Mouse (Mus musculus) adrenal gland, adult 8-10 months (tissue): ENCODE results near the gene Ncam2. TPM values are rescaled to one million over a fixed set of nuclear protein-coding genes. Genes with fewer than 3 reads are reported as not detected.

Experiments used
- DNase-seq: peaks from one replicate; pipeline ENCODE4 v3.0.0; 2022
- total RNA-seq, 4 experiments: library from RNA; stranded (reverse); gene quantifications; 2 replicates each; pipeline ENCODE4 v1.2.4; 2022

Gene Ncam2
- total RNA-seq, result 1 to 10 TPM in 3 of 4 experiments, under 1 TPM in 1; 0.70 to 1.5 (median 1.2) TPM

DNA sequence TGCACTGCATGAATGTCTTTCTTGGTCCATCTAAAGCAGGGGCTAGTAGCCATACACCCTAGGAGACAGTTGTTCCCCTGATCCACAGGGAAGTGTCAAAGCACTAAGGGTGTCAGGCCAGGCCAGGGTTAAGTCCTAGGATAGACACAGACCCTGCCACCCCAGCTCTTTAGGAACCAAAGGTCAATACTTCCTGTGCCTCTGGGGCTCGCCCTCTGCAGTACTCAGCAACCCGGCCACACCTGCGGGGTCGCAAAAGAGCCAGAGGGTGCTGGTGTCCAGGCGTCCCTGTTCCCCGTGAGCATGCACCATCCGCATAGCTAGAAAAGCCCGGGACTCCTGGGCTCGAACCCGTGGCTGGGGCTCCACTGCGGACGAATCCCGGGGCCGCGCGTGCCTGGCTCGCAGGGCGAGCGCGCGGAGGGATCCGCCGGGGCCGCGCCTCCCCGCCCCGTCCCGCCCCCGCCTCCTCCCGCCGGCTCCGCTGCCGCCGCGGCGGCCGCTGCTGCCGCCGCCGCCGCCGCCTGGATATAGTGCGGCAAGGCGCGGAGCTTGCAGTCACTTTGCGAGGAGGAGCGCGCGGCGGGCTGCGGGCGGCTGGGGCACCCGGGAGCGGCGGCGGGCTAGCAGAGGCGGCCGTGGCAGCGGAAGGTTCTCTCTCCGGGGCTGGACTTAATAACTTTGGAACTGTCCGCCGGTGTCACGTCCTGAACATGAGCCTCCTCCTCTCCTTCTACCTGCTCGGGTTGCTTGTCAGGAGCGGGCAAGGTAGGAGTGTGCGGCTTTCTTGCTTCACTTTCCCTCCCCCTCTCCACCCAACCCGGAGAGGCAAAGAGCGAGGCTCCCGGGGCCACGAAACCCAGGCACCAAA, at the start of gene Ncam2:
TSS of gene Ncam2 (plus strand) at position 497 of the 871 bp plus-strand sequence.
- peak; percentile 14 for DNase-seq

DNA sequence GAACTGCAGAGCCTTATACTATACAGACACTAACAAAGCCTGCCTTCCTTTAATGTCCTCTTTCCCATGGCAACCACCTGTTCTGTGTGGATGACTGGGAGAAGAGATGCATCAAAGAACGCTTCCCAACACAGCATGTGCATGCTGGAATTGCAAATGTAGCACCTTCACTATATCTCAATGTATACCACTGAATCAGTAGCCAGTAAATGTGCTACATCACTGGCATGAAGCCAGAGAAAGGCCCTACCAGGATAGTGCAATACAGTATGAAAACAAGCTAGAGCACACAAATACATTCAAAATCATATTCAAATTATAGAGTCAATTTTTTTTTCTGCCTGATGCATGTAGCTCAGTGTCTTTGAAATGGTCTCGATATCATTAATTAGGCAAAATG, 29.7 kb upstream of the Ncam2 start:
- DNase-seq, result no peak

DNA sequence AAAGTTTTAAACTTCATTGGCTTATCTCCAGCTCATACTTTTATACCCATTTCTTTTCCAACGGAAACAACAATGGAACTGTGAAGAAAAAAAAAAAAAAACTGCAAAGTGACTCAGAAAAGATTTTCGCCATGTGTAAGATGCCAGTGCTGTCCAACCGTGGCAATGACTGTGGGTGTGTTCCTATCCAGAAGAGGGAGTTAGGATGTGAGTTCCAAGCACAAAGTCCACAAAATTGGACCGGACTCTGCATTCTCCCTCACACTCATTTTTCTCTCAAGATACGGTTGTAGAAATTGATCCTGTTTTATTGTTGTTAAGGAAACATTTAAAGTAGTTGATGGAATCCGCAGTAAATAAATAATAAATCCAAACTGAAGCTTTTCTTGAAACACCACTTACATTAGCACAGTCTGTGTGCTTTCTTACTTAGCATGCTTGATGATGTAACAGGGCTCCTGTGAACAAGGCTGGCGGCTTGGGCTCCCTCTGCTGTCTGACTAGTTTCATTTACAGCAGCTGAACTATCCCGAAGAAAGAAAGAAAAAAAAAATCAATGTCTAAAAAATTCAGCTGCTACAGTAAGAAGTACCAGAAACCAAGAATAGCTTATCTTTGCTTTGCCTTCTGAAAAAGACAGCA, 25.1 kb upstream of the Ncam2 start:
- DNase-seq, result peak; percentile 11

DNA sequence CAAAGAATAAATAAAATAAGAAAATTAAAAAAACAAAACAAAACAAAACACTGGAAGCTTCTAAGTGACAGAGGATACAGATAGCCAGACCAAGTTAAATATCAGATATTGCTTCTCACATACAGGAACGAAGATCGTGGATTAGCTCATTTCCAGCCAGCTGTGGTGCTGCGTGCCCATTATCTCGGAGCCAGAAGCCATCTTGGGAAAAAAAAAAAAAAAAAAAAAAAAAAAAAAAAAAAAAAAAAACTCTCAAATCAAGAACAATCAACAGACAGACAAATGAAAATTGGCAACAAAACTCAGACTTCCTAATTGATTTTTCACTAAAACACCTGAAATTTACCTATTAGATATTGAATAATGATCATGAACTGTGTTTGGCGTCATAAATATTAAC, 20.7 kb upstream of the Ncam2 start:
- no peak for DNase-seq

DNA sequence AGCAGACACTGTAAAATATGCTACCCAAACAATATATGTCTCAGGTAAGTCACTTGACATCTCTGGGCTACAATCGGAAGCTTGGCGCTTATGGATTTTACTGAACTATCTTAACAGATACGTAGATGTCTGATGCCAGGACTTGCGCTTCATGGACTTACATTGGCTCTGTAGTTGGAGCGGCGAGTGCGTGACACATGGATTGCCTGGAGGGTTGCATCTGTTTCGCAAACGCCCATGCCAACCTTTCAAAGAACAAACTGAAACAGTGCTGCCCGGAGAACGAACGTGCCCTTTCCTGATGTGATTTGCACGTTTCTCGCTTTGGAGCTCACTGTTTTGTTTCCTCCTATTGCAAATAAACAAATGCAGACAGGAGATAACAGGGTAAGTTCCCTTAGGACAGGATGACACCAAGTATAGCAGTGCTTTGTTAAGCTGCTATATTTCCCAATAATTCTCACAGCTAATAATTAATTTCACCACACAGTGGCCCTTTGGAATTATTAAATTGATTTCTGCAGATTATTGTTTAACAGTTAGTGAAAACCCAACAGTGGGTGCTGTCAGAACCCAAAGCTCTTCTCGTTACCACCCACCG, 12.8 kb upstream of the Ncam2 start:
- DNase-seq, result no peak

DNA sequence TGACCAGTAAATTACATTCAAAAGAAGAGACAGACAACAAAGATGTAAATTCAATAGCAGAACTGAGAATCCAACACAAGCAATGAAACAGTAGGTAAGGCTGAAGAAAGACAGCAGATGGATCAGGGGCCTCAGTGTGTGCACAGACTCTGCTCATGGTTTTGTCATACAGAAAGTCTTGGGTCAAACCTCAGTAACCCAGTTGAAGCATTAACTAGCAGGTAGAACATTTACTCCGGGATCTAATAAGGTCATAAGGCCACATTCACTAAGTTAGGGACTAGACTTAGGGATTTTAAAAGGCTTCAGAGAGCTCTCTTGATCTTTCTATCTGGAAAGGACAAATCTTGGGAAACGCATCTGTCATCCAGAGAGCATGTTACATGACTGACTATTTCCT, 8.9 kb upstream of the Ncam2 start:
- no peak for DNase-seq

DNA sequence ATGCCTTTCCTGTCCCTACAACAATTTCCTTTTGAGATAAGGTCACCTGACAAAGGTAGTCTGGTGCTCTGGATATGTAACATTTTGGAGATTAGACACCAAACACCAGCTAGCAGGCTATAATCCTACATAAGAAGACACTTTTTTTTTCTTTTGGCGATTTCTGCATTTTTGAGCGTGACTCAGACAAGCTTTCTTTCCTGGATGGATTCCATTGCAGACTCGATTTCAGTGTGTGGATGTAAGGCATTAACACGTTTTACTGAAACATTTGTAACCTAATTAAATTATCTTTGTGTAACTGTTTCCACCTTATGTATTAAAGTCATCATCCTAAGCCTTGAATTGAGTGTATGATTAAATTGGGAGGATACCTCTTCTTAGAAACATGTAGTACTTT, 7.9 kb upstream of the Ncam2 start:
- DNase-seq, result no peak

DNA sequence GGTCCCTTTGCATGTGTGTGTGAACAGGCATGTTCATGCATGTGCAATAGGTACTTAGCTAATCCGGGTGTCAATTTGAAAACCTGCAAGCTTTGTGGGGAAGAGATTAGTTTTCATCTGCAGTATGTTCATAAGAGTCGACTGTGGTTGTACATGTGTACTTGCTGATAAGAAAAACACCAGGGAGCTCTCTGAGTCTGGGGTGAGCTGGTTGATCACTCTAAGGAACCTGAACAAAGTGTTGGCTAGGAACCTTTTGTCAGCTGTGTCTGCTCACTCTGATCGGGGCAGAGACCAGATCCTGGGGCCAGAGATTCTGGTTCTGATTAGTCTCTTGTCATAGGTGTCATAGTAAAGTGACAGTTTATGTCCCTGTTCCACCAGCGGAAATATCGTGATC, 1.0 kb upstream of the Ncam2 start:
- DNase-seq, result no peak

GRCm38 (mm10) chr16:81201471-81201870, 974 bp downstream of the Ncam2 start:
- no peak for DNase-seq

GRCm38 (mm10) chr16:81201992-81202391, 1.5 kb downstream of the Ncam2 start:
- no peak for DNase-seq

GRCm38 (mm10) chr16:81202721-81203161, 2.2 kb downstream of the Ncam2 start:
- no peak for DNase-seq

- no peak for DNase-seq
Observed at GRCm38 (mm10) chr16:81204405-81205034, 4.0 kb downstream of the Ncam2 start.

DNA sequence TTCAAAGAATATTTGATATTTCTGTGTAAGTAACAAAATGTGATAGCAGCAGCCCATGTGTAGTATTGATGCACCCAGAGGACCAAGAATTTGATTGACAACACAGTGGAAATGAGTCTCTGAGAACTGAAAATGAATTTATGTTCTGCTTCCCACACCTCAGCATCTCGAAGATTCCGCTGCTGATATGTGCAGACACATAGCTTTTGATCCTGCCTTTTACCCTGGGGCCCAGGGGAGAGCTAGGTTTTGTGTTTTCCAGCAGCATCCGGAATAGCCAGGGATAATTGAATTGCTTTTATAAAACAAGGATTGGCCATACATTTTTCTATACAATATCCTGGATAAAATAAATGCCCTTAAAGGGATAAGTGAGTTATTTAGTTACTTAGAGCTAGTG, 20.7 kb downstream of the Ncam2 start:
- no peak for DNase-seq

DNA sequence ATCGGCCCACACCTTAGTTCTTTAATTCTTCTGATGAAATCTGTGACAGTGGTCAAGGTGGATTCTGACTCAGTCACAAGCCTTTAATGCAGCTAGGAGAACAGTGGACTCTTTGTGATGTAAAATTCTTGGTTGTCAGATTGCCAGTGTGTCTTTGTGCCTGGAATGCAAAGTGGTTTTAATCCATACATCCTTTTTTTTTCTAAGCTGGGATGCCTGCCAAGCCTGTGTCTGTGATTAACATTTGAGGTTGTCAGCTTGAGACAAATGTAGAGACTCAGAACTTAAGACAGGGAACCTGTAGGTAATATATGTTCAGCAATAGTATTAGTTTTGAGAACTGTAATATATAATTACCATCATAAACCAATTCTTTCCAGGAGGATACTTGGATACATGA, 23.3 kb downstream of the Ncam2 start:
- no peak for DNase-seq

DNA sequence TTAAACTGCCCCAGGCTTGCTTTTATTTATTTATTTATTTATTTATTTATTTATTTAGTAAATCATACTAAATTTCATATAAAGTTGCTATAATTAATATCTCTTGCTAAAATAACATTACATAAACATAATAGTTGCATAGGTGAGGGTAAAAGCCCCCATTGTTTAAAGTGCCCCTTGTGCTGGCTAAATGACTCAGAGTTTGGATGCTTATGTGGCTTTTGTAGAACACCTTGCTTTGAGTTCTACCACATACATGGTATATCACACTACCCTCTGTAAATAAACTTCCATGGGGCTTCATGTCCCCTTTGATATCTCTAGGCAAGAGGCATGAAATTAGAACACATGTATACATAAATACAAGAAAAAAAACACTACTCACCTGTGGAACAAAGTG, 23.8 kb downstream of the Ncam2 start:
- DNase-seq, result no peak

- DNase-seq, result no peak
Observed at GRCm38 (mm10) chr16:81254875-81255274, 54.4 kb downstream of the Ncam2 start.

GRCm38 (mm10) chr16:81260429-81260828, 59.9 kb downstream of the Ncam2 start:
- no peak for DNase-seq

GRCm38 (mm10) chr16:81273597-81274360, 73.3 kb downstream of the Ncam2 start:
- DNase-seq, result no peak

DNA sequence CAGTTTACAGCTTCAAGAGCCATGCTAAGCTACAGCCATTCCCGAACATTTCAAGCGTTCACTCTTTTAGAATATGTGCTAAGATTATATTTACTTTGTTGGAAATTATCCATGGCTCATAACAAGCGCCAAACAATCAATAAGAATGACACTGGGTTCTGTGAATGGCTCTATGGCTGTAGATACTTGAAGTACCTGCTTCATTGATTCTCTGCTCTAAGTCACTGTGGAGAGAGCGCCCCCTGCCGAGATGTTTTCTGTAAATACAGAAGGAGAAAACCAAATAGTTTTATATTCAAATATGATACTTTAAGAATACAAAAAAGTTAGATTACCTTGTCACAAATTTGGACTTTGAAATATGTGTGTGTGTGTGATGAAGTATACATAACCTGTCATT, 83.7 kb downstream of the Ncam2 start:
- DNase-seq, result no peak

GRCm38 (mm10) chr16:81284859-81285837, 84.7 kb downstream of the Ncam2 start:
- no peak for DNase-seq

- no peak for DNase-seq
Observed at GRCm38 (mm10) chr16:81285882-81286281, 85.4 kb downstream of the Ncam2 start.
